Mouse (Mus musculus) megakaryocyte, embryonic 14.5 days (primary cell): ENCODE results near the gene Amh. TPM values are rescaled to one million over a fixed set of nuclear protein-coding genes. Genes with fewer than 3 reads are reported as not detected.

Experiments used
- H3K27me3 ChIP-seq: replicated peaks from 2 replicates; pipeline ENCODE3; 2012; ENCODE audit warnings: inconsistent platforms
- H3K36me3 ChIP-seq: replicated peaks from 2 replicates; pipeline ENCODE3; 2012; ENCODE audit warnings: low read length, inconsistent platforms, mixed read lengths
- H3K4me1 ChIP-seq: 2 replicates; pipeline ENCODE4 v1.6.1; 2012; ENCODE audit warnings: inconsistent platforms
- H3K4me3 ChIP-seq: replicated peaks from 2 replicates; pipeline ENCODE3; 2012; ENCODE audit warnings: moderate library complexity, mild to moderate bottlenecking, inconsistent platforms
- H3K9me3 ChIP-seq: 2 replicates; pipeline ENCODE4 v1.6.1; 2012; ENCODE audit warnings: inconsistent platforms
- FLI1 ChIP-seq: IDR thresholded peaks from 2 replicates; pipeline ENCODE4 v1.6.1; 2012; ENCODE audit warnings: low read length, inconsistent platforms, mixed read lengths
- GATA1 ChIP-seq: IDR thresholded peaks from 3 replicates; pipeline ENCODE4 v1.6.1; 2012; ENCODE audit warnings: mixed read lengths, low read length, inconsistent platforms, borderline replicate concordance
- polyA plus RNA-seq: library from polyadenylated mRNA; stranded (reverse); fragments of >175 nt; gene quantifications from 2 replicates; pipeline ENCODE4 v1.2.3, GENCODE M21; 2012; ENCODE audit warnings: low replicate concordance; ENCODE audit not compliant: insufficient read depth

The Amh gene
- polyA plus RNA-seq, 1 experiment, result 1.1 TPM

- Histone ChIP-seq H3K4me3 (no peak overlapping the region), H3K36me3 (peaks cover 69% of the 10 kb centered on the region), H3K9me3 (no peaks in the 10 kb centered on the region), H3K4me1 (peaks cover 61% of the 10 kb centered on the region), H3K27me3 (peaks cover 23% of the 10 kb centered on the region)
- TF ChIP-seq FLI1, result no peak
Observed at GRCm38 (mm10) chr10:80805322-80805721, 279 bp downstream of the Amh start.

GRCm38 (mm10) chr10:80805925-80806324, 882 bp downstream of the Amh start:
- Histone ChIP-seq H3K27me3 (peaks cover 27% of the 10 kb centered on the region), H3K36me3 (peaks cover 63% of the 10 kb centered on the region)
- TF ChIP-seq GATA1, result no peak
- no peak for TF ChIP-seq FLI1

GRCm38 (mm10) chr10:80806341-80807056, 1.5 kb downstream of the Amh start:
- peaks cover 29% of the 10 kb centered on the region for H3K27me3 ChIP-seq
- no peaks in the 10 kb centered on the region for H3K9me3 ChIP-seq
- H3K36me3 ChIP-seq, result peaks cover 57% of the 10 kb centered on the region
- H3K4me3 ChIP-seq, result peak overlapping the region; percentile 90
- TF ChIP-seq FLI1 (no peak), GATA1 (no peak)
- H3K4me1 ChIP-seq, result peaks cover 56% of the 10 kb centered on the region

More at GRCm38 (mm10) chr10:80805925-80806324, 882 bp downstream of the Amh start:
- no peaks in the 10 kb centered on the region for H3K9me3 ChIP-seq
- H3K4me1 ChIP-seq, result peaks cover 60% of the 10 kb centered on the region
- H3K4me3 ChIP-seq, result no peak overlapping the region

GRCm38 (mm10) chr10:80807057-80807627, 2.1 kb downstream of the Amh start:
- Histone ChIP-seq H3K27me3 (peaks cover 33% of the 10 kb centered on the region), H3K4me1 (peaks cover 56% of the 10 kb centered on the region), H3K4me3 (peak overlapping the region; percentile 90), H3K36me3 (peaks cover 51% of the 10 kb centered on the region), H3K9me3 (no peaks in the 10 kb centered on the region)
- TF ChIP-seq GATA1 (no peak), FLI1 (no peak)

- Histone ChIP-seq H3K9me3 (no peaks in the 10 kb centered on the region), H3K27me3 (peaks cover 43% of the 10 kb centered on the region), H3K4me3 (peak overlapping the region; percentile 64), H3K4me1 (peaks cover 65% of the 10 kb centered on the region), H3K36me3 (peaks cover 39% of the 10 kb centered on the region)
- TF ChIP-seq FLI1 (no peak), GATA1 (no peak)
Observed at GRCm38 (mm10) chr10:80808099-80808984, 3.3 kb downstream of the Amh start.

GRCm38 (mm10) chr10:80808985-80809632, 4.1 kb downstream of the Amh start:
- Histone ChIP-seq H3K4me3 (peak overlapping the region; percentile 64), H3K9me3 (no peaks in the 10 kb centered on the region), H3K27me3 (peaks cover 47% of the 10 kb centered on the region), H3K4me1 (peaks cover 68% of the 10 kb centered on the region), H3K36me3 (peaks cover 31% of the 10 kb centered on the region)
- TF ChIP-seq GATA1 (no peak), FLI1 (no peak)

- H3K27me3 ChIP-seq, result peaks cover 49% of the 10 kb centered on the region
- H3K4me3 ChIP-seq, result peak overlapping the region; percentile 67
Observed at GRCm38 (mm10) chr10:80810084-80810483, 5.0 kb downstream of the Amh start.

GRCm38 (mm10) chr10:80812391-80813041, 7.5 kb downstream of the Amh start:
- no peak overlapping the region for H3K4me3 ChIP-seq
- H3K36me3 ChIP-seq, result no peaks in the 10 kb centered on the region
- no peaks in the 10 kb centered on the region for H3K9me3 ChIP-seq
- TF ChIP-seq GATA1 (no peak), FLI1 (no peak)
- H3K4me1 ChIP-seq, result peaks cover 48% of the 10 kb centered on the region
- peaks cover 49% of the 10 kb centered on the region for H3K27me3 ChIP-seq

More at GRCm38 (mm10) chr10:80810084-80810483, 5.0 kb downstream of the Amh start:
- no peak for TF ChIP-seq GATA1
- Histone ChIP-seq H3K36me3 (peaks cover 21% of the 10 kb centered on the region), H3K9me3 (no peaks in the 10 kb centered on the region), H3K4me1 (peaks cover 71% of the 10 kb centered on the region)

- Histone ChIP-seq H3K27me3 (peaks cover 44% of the 10 kb centered on the region), H3K9me3 (no peaks in the 10 kb centered on the region), H3K36me3 (no peaks in the 10 kb centered on the region), H3K4me1 (peaks cover 42% of the 10 kb centered on the region), H3K4me3 (peak within 1 kb of the TSS; percentile 1)
- TF ChIP-seq GATA1 (no peak), FLI1 (no peak)
Observed at GRCm38 (mm10) chr10:80813366-80813765, 8.3 kb downstream of the Amh start, which contains the start of gene Jsrp1. Gene Jsrp1, minus strand, starts transcription at chr10:80813498.
